Mouse (Mus musculus): ENCODE results near the gene Nenf.

Nenf gene

DNA sequence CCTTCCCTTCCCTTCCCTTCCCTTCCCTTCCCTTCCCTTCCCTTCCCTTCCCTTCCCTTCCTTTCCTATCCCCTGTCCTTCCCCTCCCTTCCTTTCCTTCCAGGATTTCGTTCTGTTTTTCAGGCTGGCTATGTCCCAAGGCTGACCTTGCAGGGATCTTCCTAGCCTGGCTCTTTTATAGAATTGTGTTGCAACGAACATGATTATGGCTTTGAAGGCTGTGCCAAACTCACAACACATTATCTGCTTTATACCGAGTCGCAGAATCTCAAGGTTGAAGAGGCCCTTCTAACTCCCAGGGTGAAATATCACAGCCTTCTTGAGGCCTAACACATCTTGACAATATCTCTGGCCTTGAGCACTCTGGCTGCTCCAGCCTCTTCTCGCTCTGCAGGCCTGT, 692 bp upstream of the Nenf start:
- no peak for DNase-seq (ENCODE audit: low read depth)

DNA sequence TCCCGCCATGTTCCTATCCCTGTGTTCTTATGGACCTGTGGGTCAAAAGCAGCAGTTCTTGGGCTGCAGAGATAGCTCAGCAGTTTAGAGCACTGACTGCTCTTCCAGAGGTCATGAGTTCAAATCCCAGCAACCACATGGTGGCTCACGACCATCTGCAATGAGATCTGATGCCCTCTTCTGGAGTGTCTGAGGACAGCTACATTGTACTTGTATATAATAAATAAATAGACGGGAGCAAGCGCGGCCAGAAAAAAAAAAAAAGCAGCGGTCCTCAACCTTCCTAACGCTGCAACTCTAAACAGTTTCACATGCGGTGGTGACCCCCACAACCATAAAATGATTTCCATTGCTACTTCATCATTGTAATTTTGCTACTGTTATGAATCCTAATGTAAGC, 1.2 kb downstream of the Nenf start:
- DNase-seq (ENCODE audit: low read depth) = no peak

DNA sequence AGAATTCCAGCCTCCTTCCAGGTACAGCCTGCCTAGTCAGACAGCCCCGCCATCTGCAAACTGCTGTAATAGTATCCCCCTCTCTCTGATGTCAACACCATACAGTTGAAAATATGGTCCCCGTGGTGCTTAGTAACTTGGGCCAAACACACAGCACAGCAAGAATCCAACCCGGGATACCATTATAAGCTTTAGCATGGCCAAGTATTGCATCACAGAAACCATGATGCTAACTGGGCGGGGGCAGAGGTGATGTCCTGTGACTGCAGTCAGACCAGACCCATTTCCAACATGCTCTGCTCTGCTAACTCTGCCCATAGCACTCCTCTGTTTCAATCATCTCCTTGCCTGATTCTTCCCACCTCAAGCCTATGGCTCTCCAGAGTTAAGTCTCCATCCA, 4.1 kb downstream of the Nenf start:
- no peak for DNase-seq (ENCODE audit: low read depth)

DNA sequence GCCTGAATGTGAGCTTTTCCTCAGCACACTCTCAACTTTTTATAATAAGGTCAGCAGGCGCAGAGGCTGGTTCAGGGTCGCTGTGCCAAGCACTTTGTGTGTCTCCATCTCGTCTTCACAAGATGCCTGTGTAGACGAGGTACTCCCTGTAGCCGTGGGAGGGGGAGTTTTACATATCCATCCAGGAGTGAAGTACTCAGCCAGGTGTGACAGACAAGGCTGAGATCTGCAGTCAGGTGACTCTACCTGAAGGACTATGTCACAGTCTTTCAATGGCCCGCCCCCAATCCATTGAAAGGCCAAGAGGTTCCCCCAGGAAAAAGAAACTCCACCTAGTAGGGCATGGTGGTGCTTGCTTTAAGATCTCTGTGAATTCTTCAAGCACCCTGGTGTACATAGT, 4.8 kb downstream of the Nenf start:
- DNase-seq (ENCODE audit: low read depth) = no peak

DNA sequence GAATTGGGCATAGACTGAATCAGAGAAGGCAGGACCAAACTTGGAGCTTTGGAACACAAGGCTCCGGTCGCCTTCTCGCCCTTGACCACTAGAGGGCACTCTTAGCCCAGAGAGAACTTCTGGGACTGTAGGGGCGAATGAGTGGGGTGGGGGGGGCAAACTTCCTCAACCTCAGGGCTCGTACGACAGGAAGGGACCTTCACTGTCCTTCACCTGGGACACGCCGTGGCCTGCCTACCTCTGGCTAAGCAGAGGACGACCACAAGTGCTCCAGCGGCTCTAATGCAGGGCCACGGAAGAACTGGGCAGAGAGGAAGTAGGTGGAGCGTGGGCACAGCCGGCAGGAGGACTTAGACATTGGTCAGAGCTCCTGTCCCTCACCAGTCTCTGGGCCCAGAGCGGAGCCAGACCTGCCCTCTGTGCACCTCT, 5.5 kb downstream of the Nenf start:
- DNase-seq (ENCODE audit: low read depth) = peak; percentile 78

DNA sequence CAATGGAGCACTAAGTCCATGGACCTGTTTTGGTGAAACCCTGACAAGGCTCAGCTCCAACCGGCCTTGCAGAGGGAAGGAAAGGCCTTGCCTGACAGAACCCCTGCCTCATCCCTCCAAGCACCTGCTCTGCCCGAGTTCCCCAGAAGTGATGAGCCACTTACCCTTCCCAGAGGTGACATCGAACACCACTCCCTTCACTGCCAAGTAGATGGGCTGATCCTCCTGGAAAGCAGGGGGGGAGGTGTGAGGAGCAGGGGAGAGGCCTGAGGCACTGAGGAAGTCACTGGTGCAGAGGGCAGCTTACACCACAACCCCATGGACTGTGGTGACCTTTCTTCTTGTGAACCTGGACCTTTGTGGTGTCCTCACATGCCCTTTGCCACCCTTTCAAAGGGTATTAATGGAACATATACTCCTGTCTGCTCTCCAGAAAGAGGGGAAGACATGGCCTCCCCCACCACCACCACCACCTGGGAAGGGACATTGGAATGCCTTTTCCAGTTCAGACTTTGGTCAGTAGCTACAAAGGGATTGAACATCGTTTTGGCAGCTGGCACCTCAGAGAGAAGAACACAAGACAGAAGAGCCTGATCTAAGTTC, 6.6 kb downstream of the Nenf start:
- no peak for DNase-seq (ENCODE audit: low read depth)

DNA sequence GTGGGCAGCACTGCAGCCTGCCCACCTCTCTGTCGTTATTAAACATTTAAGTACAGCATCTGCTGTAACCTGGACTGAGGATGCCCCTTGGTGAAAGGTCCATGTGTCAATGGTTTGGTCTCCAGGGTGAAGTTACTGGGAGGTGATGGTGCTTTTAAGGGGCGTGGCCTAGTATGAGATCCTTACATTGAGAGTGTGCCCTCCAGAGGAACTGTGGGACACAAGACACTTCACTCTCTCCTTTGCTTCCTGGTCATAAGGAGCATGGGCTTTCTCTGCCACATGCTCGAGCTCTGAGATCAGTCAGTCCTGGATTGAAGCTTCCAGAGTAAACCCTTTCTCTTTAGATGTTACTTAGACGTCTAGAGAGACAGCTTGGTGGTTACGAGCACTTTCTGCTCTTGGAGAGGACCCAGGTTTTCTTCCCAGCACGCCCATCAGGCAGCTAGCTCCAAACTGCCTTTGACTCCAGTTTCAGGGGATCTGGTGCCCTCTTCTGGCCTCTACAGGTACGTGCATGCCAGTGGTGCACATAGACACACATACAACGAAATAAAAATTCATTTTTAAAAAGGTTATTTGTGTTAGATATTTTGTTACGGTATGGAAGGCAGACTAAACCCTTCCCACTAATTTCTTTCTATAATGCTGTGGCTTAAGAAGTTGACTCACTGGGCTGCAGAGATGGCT, 10.1 kb downstream of the Nenf start:
- DNase-seq (ENCODE audit: low read depth) = no peak

DNA sequence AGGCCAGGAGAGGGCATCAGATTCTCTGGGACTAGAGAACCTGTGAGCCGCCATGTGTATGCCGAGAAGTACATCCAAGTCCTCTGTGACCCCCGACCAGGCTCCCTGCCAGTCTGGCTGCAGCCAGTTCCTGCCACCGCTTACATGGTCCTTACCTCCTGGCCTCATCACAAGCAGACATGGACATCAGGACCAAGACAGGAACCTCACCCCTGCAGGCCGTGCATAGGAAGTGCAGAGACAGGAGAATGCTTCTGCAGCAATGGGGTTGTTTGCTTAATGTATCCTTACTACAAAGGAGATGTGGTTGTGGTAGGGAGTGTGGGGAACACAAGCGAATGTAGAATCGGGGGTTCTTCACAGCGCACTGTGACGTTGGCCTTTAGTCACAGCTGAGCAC, 11.7 kb downstream of the Nenf start:
- no peak for DNase-seq (ENCODE audit: low read depth)

DNA sequence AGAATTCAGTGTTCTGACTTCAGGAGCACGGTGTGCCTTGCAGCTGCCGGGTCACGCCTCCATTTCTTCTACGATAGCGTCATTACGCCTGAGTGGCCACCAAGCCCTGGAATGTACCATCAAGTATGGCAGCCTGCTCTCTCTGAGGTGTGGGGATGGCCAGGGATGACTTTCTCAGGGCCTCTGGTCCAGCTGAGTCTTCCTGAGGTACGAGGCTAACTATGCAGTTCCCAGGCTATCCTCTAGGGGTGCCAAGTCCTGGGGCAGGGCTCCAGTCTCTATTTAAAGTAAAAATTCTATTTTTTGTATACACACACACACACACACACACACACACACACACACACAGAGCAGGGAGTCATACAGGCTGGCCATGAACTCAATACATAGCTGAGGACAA, 12.4 kb downstream of the Nenf start:
- no peak for DNase-seq (ENCODE audit: low read depth)

DNA sequence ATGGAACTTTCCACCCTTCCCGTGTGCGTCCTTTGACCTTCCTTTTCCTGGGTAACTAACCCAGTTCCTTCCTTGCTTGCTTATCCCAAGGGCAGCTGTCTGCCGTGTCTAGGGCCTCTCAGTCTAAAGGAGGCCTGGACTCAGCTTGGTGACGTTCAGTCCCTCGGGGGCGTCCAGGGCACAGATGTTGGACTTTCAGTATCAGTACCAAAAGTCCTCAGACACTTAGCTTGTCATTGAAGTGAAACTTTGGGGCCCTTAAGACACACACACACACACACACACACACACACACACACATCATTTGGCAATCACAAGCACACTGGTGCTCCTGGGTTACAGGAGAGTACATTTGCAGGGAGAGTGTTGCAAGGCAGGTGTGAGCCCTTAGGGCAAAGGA, 13.8 kb downstream of the Nenf start:
- no peak for DNase-seq (ENCODE audit: low read depth)

DNA sequence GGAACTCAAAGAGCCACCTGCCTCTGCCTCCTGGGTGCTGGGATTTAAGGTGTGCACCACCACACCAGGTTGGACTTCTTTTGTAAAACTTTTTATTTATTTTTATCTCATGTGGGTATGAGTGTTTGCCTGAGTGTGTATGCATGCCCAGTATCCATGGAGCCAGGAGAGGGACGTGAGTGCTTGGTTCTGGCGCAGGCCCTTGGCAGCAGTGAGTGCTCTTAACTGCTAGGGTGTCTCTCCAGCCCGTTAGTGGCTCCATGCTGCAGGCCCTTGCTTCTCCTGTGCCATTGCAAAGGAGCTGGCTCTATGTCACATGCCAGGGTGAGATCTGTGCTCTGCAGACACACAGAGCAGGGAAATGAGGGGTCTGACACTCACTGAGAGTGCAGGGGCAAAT, 14.3 kb downstream of the Nenf start:
- DNase-seq (ENCODE audit: low read depth) = no peak

DNA sequence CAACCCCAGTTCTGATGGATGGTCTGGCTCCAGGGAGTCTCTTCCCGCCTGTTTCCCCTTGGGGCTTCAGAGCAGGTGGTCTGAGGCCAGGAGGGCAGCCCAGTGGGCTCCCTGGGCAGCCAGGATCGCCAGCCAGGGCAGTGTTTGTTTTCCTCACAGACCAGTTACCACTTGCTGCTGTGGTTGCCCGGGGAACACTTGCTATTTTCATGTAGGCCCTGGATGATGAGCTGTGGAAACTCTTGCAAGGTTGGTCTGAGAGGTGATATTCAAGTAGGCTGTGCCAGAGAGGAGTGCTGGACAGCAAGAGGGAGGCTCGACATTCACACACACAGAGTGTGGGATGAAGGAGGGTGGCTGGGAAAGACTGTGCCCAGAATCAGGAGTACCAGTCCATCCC, 16.1 kb downstream of the Nenf start:
- DNase-seq (ENCODE audit: low read depth) = no peak

DNA sequence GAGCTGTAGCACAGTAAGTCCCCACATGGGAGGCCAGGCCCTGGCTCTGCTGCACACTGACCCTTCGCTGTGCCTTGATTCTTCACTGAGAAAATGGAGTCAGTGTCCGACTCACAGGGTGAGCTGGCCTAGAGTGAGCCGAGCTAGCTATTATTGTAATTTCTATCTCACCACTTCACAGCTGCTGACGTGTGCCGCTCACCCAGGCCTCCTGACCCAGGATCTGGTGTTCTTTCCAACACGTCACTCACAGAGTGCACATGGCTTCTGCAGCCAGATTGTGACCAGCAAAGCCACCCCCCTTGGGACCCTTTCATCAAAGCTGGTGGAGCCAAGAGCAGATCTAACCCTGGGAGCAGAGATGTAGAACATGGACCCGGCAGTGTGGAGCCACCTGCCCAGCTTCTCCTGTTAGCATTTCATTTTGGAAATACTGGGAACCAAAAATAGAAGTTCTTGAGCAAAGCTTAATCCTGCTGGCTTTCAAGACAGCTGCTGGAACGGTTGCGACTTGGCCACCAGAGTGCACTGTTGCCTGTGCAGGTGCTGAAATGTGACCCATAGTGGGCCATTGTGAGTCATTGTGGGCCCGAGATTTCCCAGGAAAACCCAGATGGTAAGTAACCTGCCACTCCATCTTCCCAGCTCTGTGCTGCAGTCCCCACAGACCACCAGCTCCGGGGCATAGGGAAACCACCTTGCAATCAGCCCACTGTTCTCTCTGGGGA, 18.6 kb downstream of the Nenf start:
- DNase-seq (ENCODE audit: low read depth) = no peak

DNA sequence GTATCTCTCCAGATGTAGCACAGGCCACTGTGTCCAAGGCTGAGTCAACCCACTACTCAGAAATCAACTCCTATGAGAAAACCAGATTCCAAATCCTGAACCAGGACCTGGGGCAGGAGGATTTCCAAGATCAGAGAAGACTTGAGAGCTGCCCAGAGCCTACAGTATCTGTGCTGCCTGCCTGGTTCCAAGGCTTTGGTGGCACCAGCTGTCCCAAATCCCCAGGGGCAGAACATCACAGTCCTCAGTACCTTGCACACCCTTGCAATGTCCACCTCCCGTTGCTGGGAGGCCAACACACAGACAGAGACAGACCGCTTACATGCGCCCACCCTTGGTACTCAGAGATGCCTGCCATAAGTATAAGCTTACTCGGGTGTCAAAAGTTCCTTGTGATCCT, 19.7 kb downstream of the Nenf start:
- DNase-seq (ENCODE audit: low read depth) = no peak

DNA sequence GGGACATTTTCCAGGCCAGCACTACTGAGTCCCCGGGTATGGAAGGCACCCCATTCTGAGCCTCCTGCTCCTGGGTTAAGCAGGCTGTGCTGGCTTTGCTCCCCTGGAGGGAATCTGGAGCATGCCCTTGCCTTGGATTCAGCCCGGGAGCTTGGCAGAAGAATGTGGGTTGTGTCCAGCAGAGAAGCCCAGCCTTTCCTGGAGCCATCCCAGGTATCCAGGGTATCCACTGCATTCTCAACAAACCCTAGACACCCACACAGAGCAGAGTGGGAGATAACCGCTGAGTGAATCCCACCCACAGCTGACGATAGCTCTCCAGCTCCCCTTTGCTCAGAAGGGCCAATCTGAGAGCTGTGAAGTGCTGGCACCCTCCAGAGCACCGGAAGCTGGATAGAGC, 21.5 kb downstream of the Nenf start:
- no peak for DNase-seq (ENCODE audit: low read depth)

DNA sequence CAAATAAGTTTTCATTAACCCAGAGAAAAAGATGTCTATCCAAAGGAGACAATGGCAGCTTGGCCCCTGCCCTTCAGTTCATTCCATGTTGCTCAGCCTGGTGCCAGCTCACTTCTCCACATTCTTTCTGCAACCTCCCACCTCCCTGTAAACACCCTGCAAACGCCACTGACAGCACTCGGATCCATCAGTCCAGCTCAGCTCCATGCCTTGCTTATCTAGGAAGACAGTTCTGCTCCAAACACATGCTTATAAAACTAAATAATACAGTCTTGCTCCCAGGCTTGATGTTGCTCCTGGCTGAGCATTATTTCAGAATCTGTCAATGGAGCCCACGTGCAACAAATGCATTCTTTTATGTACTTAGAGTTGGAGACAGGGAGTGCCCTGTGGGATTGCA, 22.2 kb downstream of the Nenf start:
- no peak for DNase-seq (ENCODE audit: low read depth)

DNA sequence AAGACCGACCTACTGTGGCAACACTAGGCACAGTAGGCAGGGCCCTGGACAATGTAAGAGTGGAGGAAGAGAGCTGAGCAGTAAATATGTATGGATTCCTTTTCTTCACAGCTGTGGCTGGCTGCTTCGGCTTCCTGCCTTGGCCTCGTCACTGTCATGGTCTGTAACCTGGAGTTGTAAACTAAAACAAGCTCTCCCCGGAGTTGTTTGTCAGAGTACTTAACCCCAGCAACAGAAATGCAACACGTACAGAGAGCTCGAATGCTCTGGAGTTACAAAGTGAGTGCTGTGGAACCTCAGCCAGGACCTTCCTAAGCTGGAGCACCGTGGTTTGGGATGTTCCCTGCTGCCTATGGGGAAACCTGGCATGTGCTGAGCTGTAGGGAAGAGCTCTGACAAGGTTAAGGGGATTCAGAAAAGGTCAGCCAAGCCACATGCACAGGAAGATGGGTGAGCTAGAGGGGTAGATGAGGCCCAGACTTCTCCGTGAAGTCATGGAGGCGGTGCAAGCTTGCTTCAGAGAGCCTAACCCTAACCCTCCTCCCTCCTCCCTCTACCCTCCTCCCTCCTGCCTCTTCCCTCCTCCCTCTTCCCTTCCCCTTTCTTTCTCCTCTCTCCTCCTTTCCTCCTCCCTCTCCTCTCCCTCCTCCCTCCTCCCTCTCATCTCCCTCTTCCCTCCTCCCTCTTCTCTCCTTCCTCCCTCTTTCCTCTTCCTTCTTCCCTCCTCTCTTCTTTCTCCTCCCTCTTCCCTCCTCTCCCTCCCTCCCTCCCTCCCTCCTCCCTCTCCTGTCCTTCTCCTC, 23.8 kb downstream of the Nenf start:
- DNase-seq (ENCODE audit: low read depth) = no peak

DNA sequence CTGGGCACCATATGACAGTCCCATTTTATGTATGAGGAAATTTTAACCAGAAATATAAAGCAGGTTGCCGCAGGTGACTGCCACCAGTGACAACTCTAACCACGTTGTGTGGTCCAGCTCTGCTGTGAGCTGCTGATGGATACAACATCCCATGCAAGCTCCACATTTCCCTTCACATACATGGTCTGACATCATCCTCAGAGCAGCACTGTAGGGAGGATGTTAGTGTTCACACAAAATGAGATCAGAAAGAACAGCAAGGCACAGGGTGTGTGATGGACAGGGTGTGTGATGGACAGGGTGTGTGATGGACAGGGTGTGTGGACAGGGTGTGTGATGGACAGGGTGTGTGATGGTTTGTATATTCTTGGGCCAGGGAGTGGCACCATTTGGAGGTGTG, 24.9 kb downstream of the Nenf start:
- no peak for DNase-seq (ENCODE audit: low read depth)

DNA sequence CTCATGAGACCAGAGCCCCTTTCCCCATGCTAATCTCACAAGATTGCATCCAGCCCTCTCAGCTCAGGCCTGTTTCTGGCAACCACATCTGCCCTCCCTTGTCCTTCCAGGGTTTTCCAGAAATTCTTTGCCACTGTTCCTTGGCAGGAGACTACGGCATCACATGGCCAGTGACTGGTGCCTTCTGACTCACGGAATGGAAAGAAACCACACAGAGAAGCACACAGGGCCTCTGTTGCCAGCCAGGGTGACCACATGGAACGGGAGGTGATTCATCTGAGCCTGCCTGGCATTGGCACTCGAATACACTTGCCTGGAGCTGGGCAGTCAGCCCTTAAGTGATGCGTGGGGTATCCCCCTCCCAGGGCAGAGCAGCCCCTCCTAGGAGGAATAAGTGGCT, 25.6 kb downstream of the Nenf start:
- no peak for DNase-seq (ENCODE audit: low read depth)

DNA sequence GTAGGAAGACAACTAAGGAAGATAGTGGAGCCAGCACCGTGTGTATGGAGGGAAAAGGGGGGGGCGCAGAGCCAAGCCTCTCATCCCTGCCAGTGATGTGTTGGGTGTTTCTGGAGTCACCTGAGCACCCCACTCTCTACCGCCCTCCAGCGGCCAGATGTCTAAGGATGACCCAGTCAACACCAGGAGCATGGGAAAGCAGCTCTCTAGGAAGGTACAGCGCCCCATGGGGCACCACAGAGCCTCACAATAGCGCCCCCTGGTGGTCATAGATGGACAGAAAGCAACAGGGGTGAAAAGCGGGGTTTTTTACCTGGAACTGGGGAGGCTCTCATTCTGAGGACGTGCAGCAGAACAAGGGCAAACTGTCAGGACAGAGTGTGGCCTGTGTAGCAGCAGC, 29.2 kb downstream of the Nenf start:
- peak; percentile 69 for DNase-seq (ENCODE audit: low read depth)

DNA sequence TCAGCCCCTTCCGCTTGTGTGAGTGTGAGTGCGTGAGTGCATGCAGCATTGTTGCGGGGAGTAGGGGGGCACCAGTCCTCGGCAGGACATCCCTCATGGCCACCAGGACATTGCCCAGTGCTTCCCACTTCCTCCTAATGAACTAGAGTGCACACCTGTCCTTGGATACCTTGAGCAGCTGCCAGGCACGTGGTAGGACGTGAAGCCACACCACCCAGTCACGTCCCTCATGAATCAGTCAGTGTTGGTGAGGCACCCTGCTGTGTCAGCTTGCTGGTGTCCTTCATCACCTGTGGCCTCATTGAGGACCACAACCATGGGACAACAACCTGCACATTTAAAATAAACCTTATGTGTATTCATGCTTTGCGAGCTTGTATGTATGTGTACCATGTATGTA, 33.5 kb downstream of the Nenf start:
- no peak for DNase-seq (ENCODE audit: low read depth)

DNA sequence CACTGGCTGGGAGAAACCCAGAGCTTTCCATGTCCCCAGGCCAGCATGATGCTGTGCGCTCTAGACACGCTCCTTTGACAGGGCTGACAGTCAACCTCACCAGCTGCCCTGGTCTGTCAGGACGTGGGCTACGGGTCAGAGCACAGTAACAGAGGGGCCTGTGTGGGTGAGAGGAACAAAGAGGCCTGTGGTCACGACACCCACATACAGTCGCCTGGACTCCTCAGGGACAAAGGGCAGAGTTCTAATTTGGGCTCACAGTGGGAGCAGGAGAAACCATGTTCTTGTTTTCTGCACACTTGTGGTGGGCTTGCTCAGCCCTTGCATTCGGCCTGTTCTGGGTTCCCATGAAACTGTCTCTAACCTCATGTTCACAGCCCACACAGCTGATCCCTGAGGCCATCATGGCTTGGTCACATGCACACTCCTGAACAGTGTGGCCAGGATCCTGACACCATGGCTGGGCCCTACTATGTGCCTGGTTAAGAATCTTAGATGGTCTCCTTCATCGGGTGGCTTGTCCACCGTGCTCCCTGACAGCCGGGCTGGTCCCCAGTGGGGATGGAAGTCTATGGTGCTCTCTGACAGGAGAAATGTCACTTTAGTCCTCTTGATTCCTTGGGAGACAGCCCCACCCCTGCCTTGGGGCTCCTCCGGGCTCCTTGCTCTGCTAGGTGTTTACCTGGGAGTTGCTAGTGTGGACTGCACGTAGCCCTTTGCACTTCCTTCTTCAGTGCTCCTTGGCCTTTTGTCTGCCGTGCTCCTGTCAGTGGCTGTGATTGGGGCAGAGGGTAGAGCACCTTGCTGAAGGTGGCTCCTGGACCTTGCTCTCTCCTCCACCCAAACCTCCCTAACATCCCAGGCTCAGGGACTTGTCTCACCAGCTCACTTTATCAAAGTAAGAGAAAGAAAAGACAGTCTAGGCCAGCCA, 34.6 kb downstream of the Nenf start:
- DNase-seq (ENCODE audit: low read depth) = no peak

All from c-Kit-positive CD71-negative TER-119-negative erythroid progenitor cells, embryonic 14.5 days (primary cell).